Mouse (Mus musculus) brain, adult 2 months (tissue): ENCODE measurements around the gene I830077J02Rik.
"Not testable (repeated sequence)": the region's sequence is repeated elsewhere in the genome, so short reads cannot be mapped to it uniquely, and the experiment has no call there.

Experiments
- DNase-seq: peaks from one replicate; pipeline ENCODE4 v3.0.0; 2011; ENCODE audit warnings: low read depth, low spot score

Gene I830077J02Rik

DNA sequence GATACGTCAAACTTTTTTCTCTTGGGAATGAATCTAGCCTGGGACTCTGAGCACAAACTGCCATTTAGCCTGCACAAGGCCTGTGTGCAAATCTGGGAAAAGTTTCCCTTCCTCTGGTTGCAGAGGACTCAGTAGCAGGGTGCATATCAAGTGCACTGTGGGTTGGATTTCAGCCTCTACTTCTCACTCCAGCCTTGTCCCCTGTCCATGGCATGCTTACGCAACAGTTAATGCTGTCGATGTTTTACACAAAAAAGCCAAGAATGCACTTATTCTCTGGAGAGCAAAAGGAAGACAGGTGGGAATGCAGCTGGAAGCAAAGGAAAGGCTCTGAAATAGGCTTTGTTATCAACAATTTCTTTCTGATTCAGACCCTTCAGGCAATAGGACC, 14.1 kb downstream of the I830077J02Rik start:
- no peak for DNase-seq

DNA sequence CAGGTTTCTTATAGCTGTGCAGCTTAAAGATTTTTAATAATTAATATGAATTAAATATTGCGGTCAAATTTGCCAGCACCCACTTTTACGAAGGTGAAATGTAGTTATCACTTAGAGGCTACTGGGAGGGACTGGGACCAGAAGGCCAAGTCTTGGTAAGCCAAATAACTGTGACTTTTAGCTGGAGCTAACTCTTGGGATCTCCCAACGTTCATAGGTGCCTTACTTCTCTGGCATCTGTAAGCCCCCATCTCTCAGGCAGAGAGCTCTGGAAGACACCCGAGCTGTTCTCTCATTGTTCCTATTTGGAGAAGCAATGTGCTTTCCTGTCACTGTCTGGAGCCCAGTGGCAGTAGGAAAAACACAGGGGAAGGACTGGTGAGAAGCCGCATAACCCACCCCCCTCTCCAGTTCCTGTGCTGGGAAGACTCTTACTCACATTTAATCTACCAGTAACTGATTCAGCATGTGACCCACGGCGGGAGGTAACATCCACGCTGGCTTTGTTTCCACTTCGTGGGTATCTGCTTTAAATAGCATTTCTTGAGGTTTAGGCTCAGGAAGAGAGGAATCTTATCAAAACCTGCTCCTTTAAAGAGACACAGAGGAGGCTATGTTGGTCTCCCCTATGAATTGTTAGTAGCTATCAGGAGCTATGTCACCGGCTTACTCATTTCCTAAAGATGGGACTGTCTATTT, 14.7 kb downstream of the I830077J02Rik start:
- DNase-seq: no peak

DNA sequence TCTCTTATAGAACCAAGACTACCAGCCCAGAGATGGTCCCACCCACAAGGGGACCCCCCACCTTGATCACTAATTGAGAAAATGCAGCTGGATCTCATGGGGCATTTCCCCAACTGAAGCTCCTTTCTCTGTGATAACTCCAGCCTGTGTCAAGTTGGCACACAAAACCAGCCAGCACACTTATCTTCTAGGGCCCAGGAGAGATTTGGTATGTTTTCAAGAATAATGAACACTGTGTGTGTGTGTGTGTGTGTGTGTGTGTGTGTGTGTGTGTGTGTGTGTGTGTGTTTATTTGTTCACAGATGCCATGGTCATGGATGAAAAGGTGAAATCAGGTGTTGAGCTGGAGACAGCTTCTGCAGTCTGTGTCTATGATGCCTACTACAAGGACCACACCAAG, 16.0 kb downstream of the I830077J02Rik start:
- DNase-seq: not testable (repeated sequence)

DNA sequence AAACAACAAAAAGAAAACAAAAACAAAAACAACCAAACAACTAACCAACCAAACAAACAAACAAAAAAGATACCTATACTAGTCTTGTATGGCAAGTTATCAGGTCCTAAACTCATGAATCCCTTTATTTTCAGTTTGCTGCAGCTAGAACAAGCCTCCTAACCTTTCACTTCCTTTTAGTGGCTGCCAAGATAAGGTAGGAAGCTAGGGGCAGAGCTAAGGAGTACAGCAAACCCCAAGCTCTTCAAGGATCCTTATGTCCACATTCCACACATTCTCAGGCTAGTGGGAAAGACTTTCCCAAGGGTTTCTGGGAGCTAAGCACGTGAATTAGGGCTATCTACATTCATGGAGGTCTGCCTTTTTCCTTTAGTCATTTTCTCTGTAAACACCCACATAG, 17.2 kb downstream of the I830077J02Rik start:
- DNase-seq: no peak

DNA sequence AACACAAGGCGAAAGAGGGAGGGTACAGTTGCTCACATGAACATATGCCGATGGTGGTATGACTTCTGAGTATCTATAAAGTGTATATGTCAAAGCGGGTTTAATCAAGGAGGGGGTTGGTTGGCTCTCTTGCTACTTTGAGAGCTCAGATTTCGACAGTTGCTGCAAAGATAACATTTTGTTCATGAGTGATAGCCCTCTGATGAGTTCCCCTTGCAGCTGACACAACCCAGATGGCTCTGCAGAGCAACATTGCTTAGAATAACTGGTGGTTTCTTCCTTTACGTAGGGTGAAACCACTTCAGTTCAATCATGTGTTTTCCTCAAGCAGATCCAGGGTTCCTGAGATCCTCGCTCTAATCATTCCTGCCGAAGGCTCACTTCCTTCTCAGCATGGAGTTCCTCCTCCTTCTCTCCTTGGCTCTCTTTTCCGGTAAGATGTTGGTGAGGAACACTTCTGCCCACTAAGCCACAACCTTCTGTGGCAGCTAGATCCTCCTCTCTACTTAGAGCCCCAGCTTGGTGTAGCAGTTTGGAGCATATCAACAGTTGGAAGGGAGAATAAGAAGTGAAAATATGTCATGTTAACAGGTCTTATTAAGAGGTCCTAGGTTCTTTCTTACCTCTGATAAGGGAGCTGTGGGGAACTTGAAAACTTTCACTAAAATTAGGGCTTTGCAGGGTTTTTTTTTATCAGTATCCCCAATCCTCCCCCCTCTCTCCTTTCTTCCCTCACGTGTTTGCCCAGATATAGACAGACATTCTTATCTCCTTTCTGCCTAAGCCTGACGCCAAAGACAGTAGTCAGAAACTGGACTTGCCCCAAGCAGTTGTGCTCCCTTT, 18.4 kb downstream of the I830077J02Rik start:
- no peak for DNase-seq

DNA sequence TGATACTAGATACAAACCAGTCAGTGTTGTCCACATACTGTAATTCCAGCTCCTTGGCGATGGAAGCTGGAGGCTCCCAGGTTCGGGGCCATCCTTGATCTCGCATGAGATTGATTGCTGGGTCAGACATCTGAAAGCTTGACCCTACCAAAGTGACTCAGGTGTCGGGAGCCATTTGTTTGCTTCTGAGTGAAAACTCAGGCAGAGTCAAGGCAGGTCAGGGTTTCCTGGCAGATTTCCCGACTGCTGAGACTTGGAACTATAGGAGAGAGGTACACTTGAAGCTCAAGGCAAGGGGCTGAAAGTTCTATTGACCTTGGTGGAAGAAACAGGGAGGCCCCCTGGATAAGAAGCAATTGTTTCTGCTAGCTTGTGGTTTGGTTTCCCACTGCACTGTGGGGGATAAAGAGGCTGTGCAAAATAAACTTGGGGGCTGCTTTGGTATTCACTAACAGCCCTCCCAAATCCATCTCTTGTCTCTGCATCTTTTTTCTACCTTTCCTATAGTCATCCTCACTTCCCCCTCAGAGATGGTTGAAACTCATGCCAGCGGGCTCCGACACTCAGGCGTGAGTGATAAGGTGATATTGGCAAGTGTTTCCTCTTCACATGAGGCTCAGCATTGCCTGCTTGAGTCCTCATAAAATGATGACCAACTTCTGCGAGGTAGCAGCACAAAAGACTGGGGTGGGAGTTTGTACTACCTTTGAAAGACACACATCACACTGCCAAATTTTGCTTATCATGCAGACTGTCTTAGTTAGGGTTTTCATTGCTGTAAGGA, 20.2 kb downstream of the I830077J02Rik start:
- no peak for DNase-seq

DNA sequence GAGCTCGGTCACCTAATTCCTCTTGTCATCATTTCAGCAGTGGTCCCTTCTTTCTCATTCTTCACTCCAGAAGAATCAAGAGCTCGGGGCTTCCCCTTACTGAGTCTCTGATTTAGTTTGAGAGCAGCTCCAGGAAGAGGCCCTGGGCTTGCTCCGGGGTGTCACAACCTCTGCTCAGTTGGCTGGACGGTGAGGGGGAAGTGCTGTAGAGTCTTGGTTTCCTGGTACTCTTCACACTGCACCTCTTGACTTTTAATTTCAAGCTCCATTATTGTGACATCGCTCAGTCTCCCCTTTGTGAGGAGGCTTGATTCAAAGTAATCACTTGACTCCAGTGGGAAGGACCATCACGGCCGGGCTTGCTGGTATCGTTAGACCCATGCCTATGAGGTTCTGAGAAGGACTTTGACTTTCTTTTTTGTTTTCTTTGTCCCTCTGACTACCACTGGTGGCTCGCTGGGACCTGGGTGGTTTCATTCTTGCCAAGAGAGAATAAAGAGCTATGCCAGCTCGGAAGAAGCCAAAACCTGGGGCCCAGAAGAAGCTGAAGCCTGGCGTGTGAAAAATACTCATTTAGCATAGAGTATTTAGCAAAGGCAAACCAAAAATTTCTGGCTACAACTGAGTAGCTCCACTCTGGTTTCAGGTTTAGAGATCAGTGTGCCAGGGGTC, 21.8 kb downstream of the I830077J02Rik start:
- DNase-seq: no peak

DNA sequence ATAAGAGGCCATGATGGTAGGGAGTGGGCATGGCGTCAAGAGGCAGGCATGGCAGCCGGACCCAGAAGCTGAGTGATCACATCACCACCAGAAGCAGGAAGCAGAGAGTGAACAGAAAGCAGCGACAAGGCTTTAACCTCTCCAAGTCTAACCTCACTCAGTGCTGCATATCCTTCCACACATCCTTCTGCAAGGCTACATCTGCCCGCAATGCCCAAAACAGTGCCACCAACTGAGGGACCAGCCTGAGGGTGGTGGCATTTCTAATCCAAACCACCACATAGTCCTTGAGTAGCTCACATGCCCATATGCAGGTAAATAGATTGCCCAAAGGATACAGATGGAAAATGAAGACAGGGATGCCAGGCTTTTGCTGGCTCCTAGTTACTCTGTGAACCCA, 23.5 kb downstream of the I830077J02Rik start:
- DNase-seq: no peak

DNA sequence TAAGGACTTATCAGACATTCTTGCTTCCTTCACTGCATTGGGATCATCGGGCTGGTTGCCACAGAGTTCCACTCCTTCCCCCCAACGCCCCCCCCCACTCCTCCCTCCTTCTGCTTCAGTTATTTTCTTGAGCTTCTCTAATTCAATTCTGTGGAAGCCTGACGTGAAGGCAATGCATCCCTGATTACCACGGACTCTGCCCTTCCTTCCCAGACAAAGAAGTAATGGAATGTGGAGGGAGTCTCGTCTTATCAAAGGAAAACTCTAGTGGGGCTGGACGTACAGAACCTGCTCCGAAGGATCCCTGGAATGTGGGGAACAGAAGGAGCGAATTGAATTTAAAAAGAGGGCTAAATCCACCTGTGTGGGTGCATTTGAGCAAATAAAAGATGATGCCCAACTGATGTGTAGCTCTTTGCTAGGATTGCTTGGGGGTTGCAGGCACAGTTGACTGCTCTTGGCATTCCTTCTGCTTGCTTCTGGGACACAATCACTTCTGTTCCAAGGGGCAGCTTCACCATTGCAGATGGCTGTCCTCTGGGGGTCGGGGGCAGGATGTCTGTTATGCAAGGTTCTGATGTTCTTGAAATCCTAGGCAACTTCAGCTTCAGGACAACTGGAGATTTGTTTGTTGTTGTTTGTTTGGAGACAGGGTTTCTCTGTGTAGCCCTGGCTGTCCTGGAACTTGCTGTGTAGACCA, 24.4 kb downstream of the I830077J02Rik start:
- DNase-seq: no peak

DNA sequence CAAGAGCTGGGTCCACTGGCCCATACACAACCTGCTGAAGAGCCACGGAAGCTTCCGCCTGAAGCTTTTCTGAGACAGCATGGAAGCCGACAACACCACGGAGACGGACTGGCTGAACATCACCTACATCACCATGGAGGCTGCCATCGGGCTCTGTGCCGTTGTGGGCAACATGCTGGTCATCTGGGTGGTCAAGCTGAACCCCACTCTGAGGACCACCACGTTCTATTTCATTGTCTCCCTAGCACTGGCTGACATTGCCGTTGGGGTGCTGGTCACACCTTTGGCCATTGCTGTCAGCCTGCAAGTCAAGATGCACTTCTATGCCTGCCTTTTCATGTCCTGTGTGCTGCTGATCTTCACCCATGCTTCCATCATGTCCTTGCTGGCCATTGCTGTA, 27.7 kb downstream of the I830077J02Rik start:
- DNase-seq: no peak

DNA sequence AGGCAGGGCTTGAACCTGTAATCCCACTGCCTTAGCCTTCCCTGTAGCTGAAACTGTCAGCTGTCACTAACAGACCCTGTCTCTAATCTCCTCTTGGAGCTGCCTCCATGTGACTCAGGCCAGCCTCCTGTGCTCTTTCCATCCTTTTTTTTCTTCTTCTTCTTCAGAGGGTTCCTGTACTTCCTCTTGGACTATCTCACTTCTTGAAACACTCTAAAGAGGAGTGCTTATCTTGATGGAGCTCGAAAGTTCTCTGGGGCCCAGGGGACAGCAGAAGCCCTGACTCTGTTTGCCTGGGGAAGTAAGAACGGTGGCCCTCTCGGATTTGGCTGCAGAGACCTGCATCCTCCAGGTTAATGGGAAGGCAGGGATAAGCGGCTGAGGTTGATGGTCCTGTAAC, 28.3 kb downstream of the I830077J02Rik start:
- DNase-seq: no peak

DNA sequence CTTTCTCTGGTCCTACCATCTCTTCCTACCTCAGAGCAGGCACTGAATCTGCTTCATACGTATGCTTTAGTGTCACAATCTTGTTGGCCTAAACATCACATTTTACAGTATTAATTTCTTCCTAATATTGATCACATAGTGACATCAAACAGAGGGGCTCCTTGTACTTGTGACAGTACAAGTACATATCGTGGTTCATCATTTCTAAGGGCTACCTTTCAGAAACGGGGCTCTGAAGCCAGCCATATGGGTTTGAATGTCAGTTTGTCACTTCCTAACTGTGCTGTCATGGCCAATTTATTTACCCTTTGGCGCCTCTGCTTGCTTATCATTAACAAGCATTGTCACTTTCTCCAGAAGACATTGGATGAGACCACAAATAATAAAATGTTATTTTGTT, 31.0 kb downstream of the I830077J02Rik start:
- DNase-seq: no peak

DNA sequence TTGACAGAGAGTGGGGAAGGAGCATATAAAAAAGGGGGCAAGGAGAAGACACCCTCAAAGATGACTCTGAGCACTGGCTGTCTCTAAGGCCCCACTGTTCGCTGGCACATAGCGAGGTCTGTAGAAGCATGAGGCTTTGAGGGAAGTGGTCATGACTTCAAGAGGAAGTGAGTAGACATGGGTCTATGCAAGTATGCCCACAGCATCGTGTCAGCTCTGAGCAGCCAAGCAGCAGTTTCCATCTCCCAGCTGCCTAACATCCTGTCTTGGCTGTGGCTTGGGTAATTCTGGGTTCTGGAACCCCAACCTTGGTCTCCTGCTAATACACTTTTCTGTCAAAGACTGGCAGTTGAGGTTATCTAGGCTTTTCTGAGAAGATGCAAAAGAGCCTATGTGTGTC, 31.7 kb downstream of the I830077J02Rik start:
- no peak for DNase-seq

DNA sequence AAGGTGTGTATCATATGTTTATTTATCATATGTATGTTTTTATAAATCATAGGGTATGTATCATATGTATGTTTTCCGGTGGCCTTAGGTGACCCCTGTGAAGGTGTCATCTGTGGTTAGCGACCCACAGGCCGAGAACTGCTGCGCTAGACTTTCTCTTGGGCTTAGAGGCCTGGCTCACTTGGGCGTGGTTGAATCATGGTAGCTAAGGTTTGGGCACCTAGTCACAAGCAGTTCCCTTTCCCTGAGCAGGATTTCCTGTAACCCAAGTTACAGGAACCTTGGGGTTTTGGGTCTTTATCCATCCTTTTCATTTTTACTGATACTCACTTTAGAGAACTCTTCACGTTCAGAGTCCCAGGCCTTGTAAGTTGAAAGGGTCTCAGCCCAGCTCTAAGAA, 32.2 kb downstream of the I830077J02Rik start:
- no peak for DNase-seq

DNA sequence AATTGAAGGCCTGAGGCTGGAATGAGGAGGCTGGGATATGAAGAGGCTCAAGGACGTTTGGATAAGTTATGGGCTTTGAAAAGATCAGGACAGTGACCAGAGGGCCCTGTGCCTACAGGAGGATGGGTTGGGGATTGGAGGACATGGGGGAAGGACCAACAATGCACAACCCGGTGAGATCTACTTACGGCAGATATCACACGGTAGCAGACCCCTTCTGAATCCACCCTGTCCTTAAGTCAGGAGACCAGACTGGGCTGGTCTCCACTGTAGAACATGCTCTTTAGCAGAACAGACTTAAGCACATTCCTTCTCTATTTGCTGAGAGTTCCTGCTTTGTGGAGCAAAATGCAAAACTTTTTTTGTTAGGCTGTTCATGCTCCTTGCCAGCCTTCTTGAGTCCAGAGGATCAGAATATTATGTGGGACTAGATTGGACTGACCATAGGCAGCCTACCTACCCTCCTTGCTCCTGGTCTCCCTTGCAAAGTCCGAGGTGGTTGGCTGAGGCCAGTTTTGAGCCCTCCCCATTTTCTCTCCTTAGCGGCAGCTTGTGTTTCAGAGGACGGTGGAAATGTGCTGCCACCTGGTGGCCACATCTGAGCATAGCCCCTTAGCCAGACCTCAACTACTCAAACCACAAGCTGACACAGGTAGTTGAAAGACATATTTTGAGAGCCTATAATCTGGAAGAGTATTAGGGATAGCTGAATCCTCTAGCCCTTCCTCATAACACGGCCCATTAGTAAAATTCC, 32.9 kb downstream of the I830077J02Rik start:
- DNase-seq: peak; percentile 92

DNA sequence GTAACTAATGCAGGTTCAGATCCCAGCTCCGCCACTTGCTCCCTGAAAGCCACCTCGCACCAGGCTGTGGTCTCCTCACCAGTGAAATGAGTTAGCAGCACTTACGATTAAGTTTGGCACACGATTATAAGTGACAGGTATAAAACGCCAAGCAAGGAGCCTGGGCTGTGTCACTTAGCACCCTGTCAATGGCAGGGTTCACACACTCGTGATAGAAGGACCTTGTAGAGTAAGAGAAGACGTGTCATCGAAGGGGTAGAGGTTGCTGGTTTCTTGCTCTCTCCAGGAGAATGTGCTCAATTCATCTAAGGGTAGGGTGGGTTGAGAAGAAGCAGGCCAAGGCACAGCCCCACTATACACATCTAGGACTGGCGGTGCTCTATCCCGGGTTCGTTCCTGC, 33.6 kb downstream of the I830077J02Rik start:
- no peak for DNase-seq

DNA sequence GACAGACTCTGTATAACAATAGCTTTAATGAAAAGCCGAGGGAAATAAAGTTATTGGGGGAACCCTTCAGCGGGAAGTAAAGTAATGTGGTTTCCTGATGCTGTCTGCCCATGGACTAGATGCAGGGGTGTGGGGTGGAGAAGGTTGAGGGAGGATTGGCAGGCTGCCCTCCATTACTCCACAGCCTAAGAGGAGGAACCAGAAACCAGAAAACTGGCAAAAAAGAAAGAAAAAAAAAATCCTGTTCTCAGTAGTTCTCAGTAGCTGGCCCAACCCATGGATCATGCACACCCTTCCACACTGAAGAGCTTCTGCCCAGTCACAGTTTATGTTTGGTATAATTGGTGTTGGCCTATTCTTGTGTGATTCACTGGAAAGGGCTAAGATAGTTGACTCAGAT, 34.1 kb downstream of the I830077J02Rik start:
- peak; percentile 67 for DNase-seq

DNA sequence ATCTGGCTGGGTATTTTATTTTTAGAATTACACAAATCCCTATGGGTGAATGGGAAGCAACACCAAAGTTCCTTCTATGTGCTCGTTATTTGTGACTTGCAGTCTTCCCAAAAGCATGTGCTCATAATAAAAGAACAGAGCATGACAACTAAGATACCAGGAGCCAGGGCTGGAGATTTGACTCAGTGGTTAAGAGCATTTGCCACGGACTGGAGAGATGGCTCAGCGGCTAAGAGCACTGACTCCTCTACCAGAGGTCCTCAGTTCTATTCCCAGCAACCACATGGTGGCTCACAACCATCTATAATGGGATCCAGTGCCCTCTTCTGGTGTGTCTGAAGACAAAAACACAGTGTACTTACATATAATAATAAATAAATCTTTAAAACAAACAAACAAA, 35.7 kb downstream of the I830077J02Rik start:
- no peak for DNase-seq

DNA sequence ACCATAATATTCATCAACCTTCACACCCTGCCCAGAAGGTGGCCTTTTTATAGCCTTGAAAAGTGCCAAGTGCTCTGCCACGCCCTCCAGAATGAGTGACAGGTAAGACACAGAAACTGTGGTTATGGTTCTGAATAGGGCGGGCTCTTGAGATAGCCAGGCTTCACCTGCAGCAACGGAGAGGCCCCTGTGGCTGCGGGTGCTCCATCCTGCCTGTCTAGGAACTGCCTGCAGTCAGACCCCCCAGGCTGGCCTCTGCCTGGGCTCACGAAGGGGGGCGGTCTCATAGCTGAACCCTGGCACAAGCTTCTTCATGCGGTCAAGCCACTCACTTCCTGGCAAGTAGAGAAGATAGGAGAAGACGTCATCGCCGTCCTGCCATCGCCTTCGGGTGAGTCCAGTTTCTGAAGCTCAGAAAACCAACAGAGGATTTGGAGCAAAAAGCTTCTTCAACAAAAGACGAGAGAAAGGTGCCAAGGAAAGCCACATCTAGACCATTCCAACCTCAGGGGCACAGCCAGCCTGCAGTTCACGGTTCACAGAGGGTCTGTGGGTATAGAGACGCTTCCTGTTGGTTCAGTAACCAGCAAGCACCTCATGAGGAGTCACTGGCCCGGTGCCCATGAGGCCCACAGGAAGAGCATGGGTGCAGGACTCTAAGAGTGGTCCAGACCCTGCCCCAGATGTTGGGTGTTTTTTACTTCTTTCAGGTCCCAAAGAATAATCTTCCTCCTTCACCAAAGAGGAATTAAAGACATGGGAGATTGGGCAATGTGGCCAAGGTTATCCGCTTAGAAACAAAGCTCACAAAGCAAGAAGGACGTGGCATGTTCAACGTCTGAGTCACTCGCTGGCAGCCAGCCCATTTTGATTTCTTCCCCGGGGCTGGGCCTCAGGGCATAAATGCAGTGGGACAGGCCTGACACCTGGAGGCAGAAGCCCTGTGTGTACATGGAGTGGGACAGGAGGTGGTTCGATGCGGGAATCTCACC, 37.6 kb downstream of the I830077J02Rik start:
- DNase-seq: peak; percentile 81
